10 mouse cellular contexts compared by ENCODE assay signal in genomic region chr17:30389686-30390085, GRCm38 (mm10).
DNase-seq lines count a peak whose midpoint lies in the region; ATAC-seq lines count a peak whose summit lies in the region.
"Had no signal": no experiment of that assay in that cellular context is flagged by ENCODE, and none has a peak within 500 bp of the region (broad histone marks: within the 10 kb centered on the region; RNA-seq: fewer than 3 reads in every experiment).

No protein-coding gene starts in this region.

- no peaks in the 10 kb centered on the region for H3K4me1 ChIP-seq in kidney, embryonic 15.5 days
- H3K4me1 ChIP-seq: heart, embryonic 10.5 days; stomach, embryonic 15.5 days had no signal

- ATAC-seq in kidney, embryonic 15.5 days (replicated peaks; ENCODE audit: low FRiP score) = no peak
- no peak for ATAC-seq in erythroid progenitor cell, adult 5-6 weeks (replicated peaks; ENCODE audit: low FRiP score, poor library complexity, severe bottlenecking)

- no peaks in the 10 kb centered on the region for H3K9me3 ChIP-seq in kidney, embryonic 15.5 days (replicated peaks)
- H3K9me3 ChIP-seq: heart, embryonic 10.5 days; stomach, embryonic 15.5 days had no signal

- H3K27ac ChIP-seq in kidney, embryonic 15.5 days = no peak overlapping the region
- H3K27ac ChIP-seq: heart, embryonic 10.5 days; stomach, embryonic 15.5 days had no signal

- DNase-seq in kidney, adult 11 months = peak; percentile 21
- peak; percentile 32 for DNase-seq in A20 (ENCODE audit: low read depth, low spot score)
- peak; percentile 50 for DNase-seq in c-Kit-positive CD71-negative TER-119-negative erythroid progenitor cells, embryonic 14.5 days (ENCODE audit: low read depth)
- peak; percentile 11 for DNase-seq in large intestine, adult 2 months (ENCODE audit: low read depth, low spot score)
- DNase-seq in right cerebral cortex, postnatal 36 days (ENCODE audit: low spot score in 2 of 2) = no peak
- no peak for DNase-seq in right cerebral cortex, postnatal 25 days

- H3K4me3 ChIP-seq in kidney, embryonic 15.5 days (replicated peaks) = no peak overlapping the region
- H3K4me3 ChIP-seq: heart, embryonic 10.5 days; stomach, embryonic 15.5 days had no signal

- no peak overlapping the region for H3K4me2 ChIP-seq in kidney, embryonic 15.5 days
- H3K4me2 ChIP-seq: stomach, embryonic 15.5 days had no signal

- no peak overlapping the region for H3K9ac ChIP-seq in kidney, embryonic 15.5 days
- H3K9ac ChIP-seq: stomach, embryonic 15.5 days had no signal

- no peaks in the 10 kb centered on the region for H3K36me3 ChIP-seq in kidney, embryonic 15.5 days
- H3K36me3 ChIP-seq: heart, embryonic 10.5 days; stomach, embryonic 15.5 days had no signal

- H3K27me3 ChIP-seq in kidney, embryonic 15.5 days = no peaks in the 10 kb centered on the region
- H3K27me3 ChIP-seq: stomach, embryonic 15.5 days had no signal

Comparison
In these comparisons a context has a peak if more than half of its experiments do, and no peak if none do; other contexts are left out.
1. DNase-seq: peak in kidney, adult 11 months (single experiment), A20 (single experiment), c-Kit-positive CD71-negative TER-119-negative erythroid progenitor cells, embryonic 14.5 days (single experiment) and large intestine, adult 2 months (single experiment); none in right cerebral cortex, postnatal 36 days (0 of 2) and right cerebral cortex, postnatal 25 days (single experiment).